Mouse (Mus musculus): ENCODE data around the gene Uba6. TPM values are rescaled to one million over a fixed set of nuclear protein-coding genes. Genes with fewer than 3 reads are reported as not detected.

Gene Uba6
- total RNA-seq, 1 experiment = 36.0 TPM

DNA sequence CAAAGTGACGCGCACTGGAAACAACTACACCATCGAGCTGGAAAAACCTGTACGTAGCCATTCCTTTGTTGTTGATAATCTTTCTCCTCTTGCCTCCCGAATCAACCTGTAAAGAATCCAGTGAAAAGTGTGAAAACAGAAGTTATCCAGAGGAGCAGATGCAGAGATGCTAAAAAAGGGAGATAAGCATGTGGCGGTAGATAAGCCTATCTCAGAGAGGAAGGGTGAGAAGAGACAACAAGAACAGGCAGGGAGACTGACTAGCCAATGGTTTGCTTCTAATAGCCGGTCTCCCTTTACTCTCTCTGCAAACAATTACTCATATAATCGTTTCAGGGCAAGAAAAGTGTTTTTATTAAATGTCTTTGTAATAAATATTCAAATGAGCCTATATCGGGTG lies 77.8 kb downstream of the Uba6 start:
- DNase-seq (ENCODE audit: low read depth, low spot score) = no peak
- no peaks in the 10 kb centered on the region for H3K9me3 ChIP-seq (ENCODE audit: control insufficient read depth, insufficient read depth, low read depth, low read length)
- no peak overlapping the region for H3K27ac ChIP-seq (ENCODE audit: insufficient read depth, low read depth, low read length, poor library complexity, severe bottlenecking)
- no peaks in the 10 kb centered on the region for H3K36me3 ChIP-seq (ENCODE audit: control insufficient read depth, insufficient read depth, low read length, poor library complexity, severe bottlenecking)
- H3K4me1 ChIP-seq (ENCODE audit: control insufficient read depth in 2 of 2, insufficient read depth in 2 of 2, low read length in 2 of 2, poor library complexity in 1 of 2) = peaks cover 0 to 3% of the 10 kb centered on the region in 2 experiments; a peak in 1 of 4 replicates
- TF ChIP-seq CHD2 (IDR thresholded peaks at IDR 0.05; ENCODE audit: low read depth, low read length) (no peak), HCFC1 (IDR thresholded peaks at IDR 0.05; ENCODE audit: borderline replicate concordance, insufficient read depth, low read length) (no peak), ZNF384 (IDR thresholded peaks at IDR 0.05; ENCODE audit: low read depth, low read length) (no peak), MAFK (IDR thresholded peaks at IDR 0.05; ENCODE audit: insufficient read depth, low read depth, low read length) (no peak), ZC3H11A (IDR thresholded peaks at IDR 0.05; ENCODE audit: borderline replicate concordance, low read depth, low read length) (no peak)
- in situ Hi-C loops (cut with MboI; ENCODE audit: low sequenced_read_pairs in 2 of 2, unreplicated experiment in 2 of 2) = no loop called here
- no peak overlapping the region for H3K9ac ChIP-seq (ENCODE audit: insufficient read depth, low read depth, low read length, poor library complexity, severe bottlenecking)
- H3K4me3 ChIP-seq (ENCODE audit: insufficient read depth in 1 of 2, low read depth in 1 of 2, low read length in 2 of 2, poor library complexity in 1 of 2, severe bottlenecking in 1 of 2) = no peak overlapping the region

DNA sequence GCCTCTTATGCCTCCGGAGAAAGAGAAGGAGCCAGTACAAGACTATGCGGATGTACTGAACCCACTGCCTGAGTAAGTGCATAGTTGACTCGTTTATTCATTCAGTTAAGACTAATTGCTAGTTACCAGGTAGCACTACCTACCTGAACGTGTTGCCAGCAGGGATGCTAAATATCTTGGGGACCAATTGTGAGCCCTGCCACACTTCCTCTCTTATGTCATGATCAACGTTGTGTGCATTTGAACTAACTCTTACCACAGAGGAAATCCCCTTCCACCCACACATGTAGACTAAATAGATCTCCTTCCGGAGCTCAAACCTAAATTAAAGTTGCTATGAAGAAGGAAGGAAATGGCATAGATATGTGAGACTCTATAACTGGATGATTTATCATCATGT lies 85.9 kb downstream of the Uba6 start:
- in situ Hi-C loops (cut with MboI; ENCODE audit: low sequenced_read_pairs in 2 of 2, unreplicated experiment in 2 of 2) = no loop called here
- no peak overlapping the region for H3K9ac ChIP-seq (ENCODE audit: insufficient read depth, low read depth, low read length, poor library complexity, severe bottlenecking)
- TF ChIP-seq ZC3H11A (IDR thresholded peaks at IDR 0.05; ENCODE audit: borderline replicate concordance, low read depth, low read length) (no peak), HCFC1 (IDR thresholded peaks at IDR 0.05; ENCODE audit: borderline replicate concordance, insufficient read depth, low read length) (no peak), MAFK (IDR thresholded peaks at IDR 0.05; ENCODE audit: insufficient read depth, low read depth, low read length) (no peak), CHD2 (IDR thresholded peaks at IDR 0.05; ENCODE audit: low read depth, low read length) (no peak), ZNF384 (IDR thresholded peaks at IDR 0.05; ENCODE audit: low read depth, low read length) (no peak)

DNA sequence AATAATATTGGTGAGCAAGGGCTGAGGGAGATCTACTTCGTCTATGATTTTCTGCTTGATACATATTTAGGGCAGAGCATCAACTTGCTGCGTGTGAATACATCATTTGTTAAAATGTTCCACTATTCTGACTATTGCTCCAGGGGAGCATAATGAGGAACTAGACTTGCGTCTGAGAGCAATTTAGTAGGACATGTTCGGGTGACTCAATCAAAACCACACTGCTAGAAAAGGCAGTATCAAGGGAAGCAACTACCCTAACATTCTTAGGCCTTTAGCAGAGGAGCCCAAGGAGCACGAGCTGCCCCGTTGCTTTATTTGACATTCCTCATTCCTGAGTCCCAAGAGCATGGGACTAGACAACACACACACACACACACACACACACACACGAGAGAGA lies 87.6 kb downstream of the Uba6 start:
- H3K9ac ChIP-seq (ENCODE audit: insufficient read depth, low read depth, low read length, poor library complexity, severe bottlenecking) = no peak overlapping the region
- no peak for DNase-seq (ENCODE audit: low read depth, low spot score)
- TF ChIP-seq HCFC1 (IDR thresholded peaks at IDR 0.05; ENCODE audit: borderline replicate concordance, insufficient read depth, low read length) (no peak), MAFK (IDR thresholded peaks at IDR 0.05; ENCODE audit: insufficient read depth, low read depth, low read length) (no peak), CHD2 (IDR thresholded peaks at IDR 0.05; ENCODE audit: low read depth, low read length) (no peak), ZNF384 (IDR thresholded peaks at IDR 0.05; ENCODE audit: low read depth, low read length) (no peak), ZC3H11A (IDR thresholded peaks at IDR 0.05; ENCODE audit: borderline replicate concordance, low read depth, low read length) (no peak)
- no peak overlapping the region for H3K4me3 ChIP-seq (ENCODE audit: insufficient read depth in 1 of 2, low read depth in 1 of 2, low read length in 2 of 2, poor library complexity in 1 of 2, severe bottlenecking in 1 of 2)
- H3K36me3 ChIP-seq (ENCODE audit: control insufficient read depth, insufficient read depth, low read length, poor library complexity, severe bottlenecking) = no peaks in the 10 kb centered on the region
- in situ Hi-C loops (cut with MboI; ENCODE audit: low sequenced_read_pairs in 2 of 2, unreplicated experiment in 2 of 2) = no loop called here
- no peaks in the 10 kb centered on the region for H3K9me3 ChIP-seq (ENCODE audit: control insufficient read depth, insufficient read depth, low read depth, low read length)
- H3K27ac ChIP-seq (ENCODE audit: insufficient read depth, low read depth, low read length, poor library complexity, severe bottlenecking) = no peak overlapping the region
- no peaks in the 10 kb centered on the region; a peak in 2 of 4 replicates for H3K4me1 ChIP-seq (ENCODE audit: control insufficient read depth in 2 of 2, insufficient read depth in 2 of 2, low read length in 2 of 2, poor library complexity in 1 of 2)

More for the DNA sequence above, 85.9 kb downstream of the Uba6 start:
- H3K4me1 ChIP-seq (ENCODE audit: control insufficient read depth in 2 of 2, insufficient read depth in 2 of 2, low read length in 2 of 2, poor library complexity in 1 of 2) = peaks cover 0 to 3% of the 10 kb centered on the region in 2 experiments; a peak in 1 of 4 replicates
- H3K4me3 ChIP-seq (ENCODE audit: insufficient read depth in 1 of 2, low read depth in 1 of 2, low read length in 2 of 2, poor library complexity in 1 of 2, severe bottlenecking in 1 of 2) = no peak overlapping the region
- no peaks in the 10 kb centered on the region for H3K36me3 ChIP-seq (ENCODE audit: control insufficient read depth, insufficient read depth, low read length, poor library complexity, severe bottlenecking)
- no peaks in the 10 kb centered on the region for H3K9me3 ChIP-seq (ENCODE audit: control insufficient read depth, insufficient read depth, low read depth, low read length)
- no peak for DNase-seq (ENCODE audit: low read depth, low spot score)
- H3K27ac ChIP-seq (ENCODE audit: insufficient read depth, low read depth, low read length, poor library complexity, severe bottlenecking) = no peak overlapping the region

DNA sequence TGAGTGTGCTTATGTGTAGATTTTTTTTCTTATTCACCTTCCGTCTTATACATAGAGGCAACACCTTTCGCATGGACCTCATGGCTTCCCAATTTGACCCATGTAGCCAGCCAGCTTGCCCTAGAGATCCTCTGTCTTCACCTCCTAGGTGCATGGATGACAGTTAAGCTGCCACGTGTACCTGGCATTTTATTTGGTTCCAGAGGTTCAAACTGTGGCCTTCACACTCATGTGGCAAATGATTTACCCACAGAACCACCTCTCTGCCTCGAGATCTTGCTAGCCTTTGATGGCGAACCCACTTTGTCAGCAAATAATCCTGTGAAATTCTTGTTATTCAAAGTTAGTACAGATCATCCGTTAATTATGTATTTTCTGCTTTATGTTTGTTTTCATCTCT lies 88.6 kb downstream of the Uba6 start:
- no peak overlapping the region for H3K4me3 ChIP-seq (ENCODE audit: insufficient read depth in 1 of 2, low read depth in 1 of 2, low read length in 2 of 2, poor library complexity in 1 of 2, severe bottlenecking in 1 of 2)
- no peak for DNase-seq (ENCODE audit: low read depth, low spot score)
- no peaks in the 10 kb centered on the region for H3K36me3 ChIP-seq (ENCODE audit: control insufficient read depth, insufficient read depth, low read length, poor library complexity, severe bottlenecking)
- in situ Hi-C loops (cut with MboI; ENCODE audit: low sequenced_read_pairs in 2 of 2, unreplicated experiment in 2 of 2) = no loop called here
- H3K9me3 ChIP-seq (ENCODE audit: control insufficient read depth, insufficient read depth, low read depth, low read length) = no peaks in the 10 kb centered on the region
- no peaks in the 10 kb centered on the region; a peak in 2 of 4 replicates for H3K4me1 ChIP-seq (ENCODE audit: control insufficient read depth in 2 of 2, insufficient read depth in 2 of 2, low read length in 2 of 2, poor library complexity in 1 of 2)
- no peak overlapping the region for H3K27ac ChIP-seq (ENCODE audit: insufficient read depth, low read depth, low read length, poor library complexity, severe bottlenecking)
- TF ChIP-seq HCFC1 (IDR thresholded peaks at IDR 0.05; ENCODE audit: borderline replicate concordance, insufficient read depth, low read length) = no peak
- no peak for TF ChIP-seq MAFK (IDR thresholded peaks at IDR 0.05; ENCODE audit: insufficient read depth, low read depth, low read length)
- no peak for TF ChIP-seq CHD2 (IDR thresholded peaks at IDR 0.05; ENCODE audit: low read depth, low read length)
- TF ChIP-seq ZC3H11A (IDR thresholded peaks at IDR 0.05; ENCODE audit: borderline replicate concordance, low read depth, low read length) = no peak
- TF ChIP-seq ZNF384 (IDR thresholded peaks at IDR 0.05; ENCODE audit: low read depth, low read length) = no peak
- H3K9ac ChIP-seq (ENCODE audit: insufficient read depth, low read depth, low read length, poor library complexity, severe bottlenecking) = no peak overlapping the region
